Mouse (Mus musculus): ENCODE data around the gene Aifm1. TPM values are rescaled to one million over a fixed set of nuclear protein-coding genes. Genes with fewer than 3 reads are reported as not detected.

The Aifm1 gene
- total and polyA plus RNA-seq, 2 experiments from 2014 or later = 13.9 to 28.0 TPM

GRCm38 (mm10) chrX:48428241-48428640 is 85.1 kb downstream of the Aifm1 start:
- Histone ChIP-seq H3K27me3 (ENCODE audit: insufficient read depth, low read length) (no peaks in the 10 kb centered on the region), H3K36me3 (ENCODE audit: insufficient read depth) (no peaks in the 10 kb centered on the region), H3K27ac (ENCODE audit: low read depth, low read length) (no peak overlapping the region), H3K9me3 (ENCODE audit: low read length) (no peaks in the 10 kb centered on the region), H3K4me3 (ENCODE audit: low read depth, low read length) (no peak overlapping the region), H3K4me2 (ENCODE audit: low read depth) (no peak overlapping the region), H3K9ac (no peak overlapping the region), H3K4me1 (ENCODE audit: insufficient read depth) (no peaks in the 10 kb centered on the region)
- no peak for DNase-seq
- no peak for TF ChIP-seq CTCF (IDR thresholded peaks at IDR 0.05; ENCODE audit: low read depth)
- no peak for ATAC-seq
- WGBS = 83% methylated on average over 6 of the region's 6 CpGs

- Histone ChIP-seq H3K9ac (no peak overlapping the region), H3K36me3 (ENCODE audit: insufficient read depth) (no peaks in the 10 kb centered on the region), H3K27ac (ENCODE audit: low read depth, low read length) (no peak overlapping the region), H3K9me3 (ENCODE audit: low read length) (no peaks in the 10 kb centered on the region), H3K4me1 (ENCODE audit: insufficient read depth) (no peaks in the 10 kb centered on the region), H3K4me3 (ENCODE audit: low read depth, low read length) (no peak overlapping the region), H3K4me2 (ENCODE audit: low read depth) (no peak overlapping the region), H3K27me3 (ENCODE audit: insufficient read depth, low read length) (no peaks in the 10 kb centered on the region)
- DNase-seq (no peak), ATAC-seq (no peak)
- TF ChIP-seq CTCF (IDR thresholded peaks at IDR 0.05; ENCODE audit: low read depth) = no peak
- whole genome bisulfite sequencing = 76% methylated on average over 7 of the region's 7 CpGs
Observed at GRCm38 (mm10) chrX:48425280-48425679, 88.1 kb downstream of the Aifm1 start.

Other genes with a start within 250 kb of the Aifm1 start
- gene Bcorl1, start 172.2 kb downstream of the Aifm1 start, total RNA-seq (2014; rRNA removed) = 8.5 and 13.8 TPM in 2 replicates
- 3.8 and 4.6 TPM in 2 replicates for gene Bcorl1, start 172.2 kb downstream of the Aifm1 start, polyA plus RNA-seq (2015; fragmentation: Nextera tagmentation; extraction: Ambion mirVana)
- gene Elf4, start 50.4 kb downstream of the Aifm1 start, total RNA-seq (2014; rRNA removed) = 0.54 and 1.8 TPM in 2 replicates
- 0.13 and 0.24 TPM in 2 replicates for gene Elf4, start 50.4 kb downstream of the Aifm1 start, polyA plus RNA-seq (2015; fragmentation: Nextera tagmentation; extraction: Ambion mirVana)
- 50.9 and 84.3 TPM in 2 replicates for gene Rab33a, start 5.7 kb upstream of the Aifm1 start, total RNA-seq (2014; rRNA removed)
- 97.9 and 104 TPM in 2 replicates for gene Rab33a, start 5.7 kb upstream of the Aifm1 start, polyA plus RNA-seq (2015; fragmentation: Nextera tagmentation; extraction: Ambion mirVana)
- 23.2 and 26.7 TPM in 2 replicates for gene Zfp280c, start 80.9 kb upstream of the Aifm1 start, total RNA-seq (2014; rRNA removed)
- gene Zfp280c, start 80.9 kb upstream of the Aifm1 start, polyA plus RNA-seq (2015; fragmentation: Nextera tagmentation; extraction: Ambion mirVana) = 6.6 and 7.6 TPM in 2 replicates
- gene Slc25a14, start 109.8 kb upstream of the Aifm1 start, total RNA-seq (2014; rRNA removed) = 25.9 and 26.8 TPM in 2 replicates
- 51.9 and 54.2 TPM in 2 replicates for gene Slc25a14, start 109.8 kb upstream of the Aifm1 start, polyA plus RNA-seq (2015; fragmentation: Nextera tagmentation; extraction: Ambion mirVana)
- 0.14 TPM in 1 of 2 replicates, not detected in the other for gene Gpr119, start 160.9 kb upstream of the Aifm1 start, total RNA-seq (2014; rRNA removed)
- gene Gpr119, start 160.9 kb upstream of the Aifm1 start, polyA plus RNA-seq (2015; fragmentation: Nextera tagmentation; extraction: Ambion mirVana) = not detected in 2 replicates
- 9.7 and 13.1 TPM in 2 replicates for gene Rbmx2, start 181.4 kb upstream of the Aifm1 start, total RNA-seq (2014; rRNA removed)
- gene Rbmx2, start 181.4 kb upstream of the Aifm1 start, polyA plus RNA-seq (2015; fragmentation: Nextera tagmentation; extraction: Ambion mirVana) = 28.5 and 30.3 TPM in 2 replicates

Data from forebrain, postnatal 0 days (tissue).